Mouse (Mus musculus) MEL (cell line): ENCODE results near the gene Fam32a. TPM values are rescaled to one million over a fixed set of nuclear protein-coding genes. Genes with fewer than 3 reads are reported as not detected.

Experiments
- DNase-seq: peaks from one replicate; pipeline ENCODE4 v3.0.0; 2011; ENCODE audit warnings: low read depth, low spot score
- H3K27ac ChIP-seq: 2 replicates; pipeline ENCODE4 v1.5.1; 2012; ENCODE audit warnings: low read depth, mild to moderate bottlenecking, control low read depth, low read length, moderate library complexity; ENCODE audit not compliant: control insufficient read depth
- H3K27me3 ChIP-seq, 2 experiments: fragments of 150-350 bp in 1 of 2; sonication (generic) in 1 of 2; 2 replicates each; pipeline ENCODE4 v1.6.1; 2012; ENCODE audit warnings: low read length in 2 of 2, mild to moderate bottlenecking in 2 of 2, improper control_type of control experiment in 1 of 2, moderate library complexity in 1 of 2; ENCODE audit not compliant: insufficient read depth in 2 of 2, control insufficient read depth in 1 of 2
- H3K36me3 ChIP-seq, 2 experiments: 2 replicates each; pipeline ENCODE4 v1.6.1; 2012 to 2014; ENCODE audit warnings: low read length in 2 of 2, improper control_type of control experiment in 1 of 2, inconsistent platforms in 1 of 2, mild to moderate bottlenecking in 1 of 2; ENCODE audit not compliant: insufficient read depth in 2 of 2, control insufficient read depth in 1 of 2
- H3K4me1 ChIP-seq, 2 experiments: fragments of 150-350 bp in 1 of 2; sonication (generic) in 1 of 2; 2 replicates each; pipeline ENCODE4 v1.6.1; 2012; ENCODE audit warnings: low read length in 2 of 2, improper control_type of control experiment in 1 of 2, mild to moderate bottlenecking in 1 of 2; ENCODE audit not compliant: insufficient read depth in 2 of 2, control insufficient read depth in 1 of 2
- H3K4me3 ChIP-seq, 2 experiments: fragments of 150-350 bp in 1 of 2; sonication (generic) in 1 of 2; 2 replicates each; pipeline ENCODE4 v1.5.1; 2012; ENCODE audit warnings: low read depth in 2 of 2, low read length in 2 of 2, mild to moderate bottlenecking in 2 of 2, moderate library complexity in 2 of 2, control low read depth in 1 of 2, improper control_type of control experiment in 1 of 2; ENCODE audit not compliant: control insufficient read depth in 1 of 2, insufficient read depth in 1 of 2
- H3K79me2 ChIP-seq: 2 replicates; pipeline ENCODE4 v1.6.1; 2012; ENCODE audit warnings: mild to moderate bottlenecking, low read length, moderate library complexity; ENCODE audit not compliant: control insufficient read depth, poor library complexity, insufficient read depth
- H3K9ac ChIP-seq: 2 replicates; pipeline ENCODE4 v1.6.1; 2012; ENCODE audit warnings: low read depth, mild to moderate bottlenecking, control low read depth, low read length, moderate library complexity; ENCODE audit not compliant: control insufficient read depth, poor library complexity, severe bottlenecking
- H3K9me3 ChIP-seq: fragments of 150-350 bp; sonication (generic); replicated peaks from 2 replicates; pipeline ENCODE4 v1.6.1; 2012; ENCODE audit warnings: mild to moderate bottlenecking, low read length, improper control_type of control experiment, moderate library complexity; ENCODE audit not compliant: insufficient read depth
- BHLHE40 ChIP-seq: IDR thresholded peaks from 2 replicates; pipeline ENCODE4 v1.6.1; 2012; ENCODE audit warnings: low read depth, mild to moderate bottlenecking, inconsistent platforms, low read length, improper control_type of control experiment, borderline replicate concordance
- CHD1 ChIP-seq: IDR thresholded peaks from 2 replicates; pipeline ENCODE4 v1.6.1; 2012; ENCODE audit warnings: low read depth, mild to moderate bottlenecking, inconsistent platforms, low read length, improper control_type of control experiment
- CHD2 ChIP-seq: IDR thresholded peaks from 2 replicates; pipeline ENCODE4 v1.6.1; 2011; ENCODE audit warnings: low read length, improper control_type of control experiment
- ELF1 ChIP-seq: IDR thresholded peaks from 2 replicates; pipeline ENCODE4 v1.6.1; 2014; ENCODE audit warnings: low read depth, mild to moderate bottlenecking, inconsistent platforms, low read length, improper control_type of control experiment, moderate library complexity
- EP300 ChIP-seq, 2 experiments: IDR thresholded peaks; 2 replicates each; pipeline ENCODE4 v1.6.1; 2011; ENCODE audit warnings: improper control_type of control experiment in 2 of 2, low read length in 2 of 2, low read depth in 1 of 2, mild to moderate bottlenecking in 1 of 2
- ETS1 ChIP-seq: IDR thresholded peaks from 2 replicates; pipeline ENCODE4 v1.6.1; 2012; ENCODE audit warnings: low read depth, mild to moderate bottlenecking, inconsistent platforms, low read length, improper control_type of control experiment, moderate library complexity
- GABPA ChIP-seq: IDR thresholded peaks from 2 replicates; pipeline ENCODE4 v1.6.1; 2012; ENCODE audit warnings: low read depth, mild to moderate bottlenecking, inconsistent platforms, low read length, improper control_type of control experiment, moderate library complexity
- GATA1 ChIP-seq: IDR thresholded peaks from 2 replicates; pipeline ENCODE4 v1.6.1; 2011; ENCODE audit warnings: low read depth, low read length, improper control_type of control experiment
- MAFK ChIP-seq: IDR thresholded peaks from 2 replicates; pipeline ENCODE4 v1.6.1; 2011; ENCODE audit warnings: low read depth, mild to moderate bottlenecking, low read length, improper control_type of control experiment, borderline replicate concordance
- MAZ ChIP-seq: IDR thresholded peaks from 2 replicates; pipeline ENCODE4 v1.6.1; 2012; ENCODE audit warnings: low read depth, mild to moderate bottlenecking, inconsistent platforms, low read length, improper control_type of control experiment
- MXI1 ChIP-seq: IDR thresholded peaks from 2 replicates; pipeline ENCODE4 v1.6.1; 2011; ENCODE audit warnings: mild to moderate bottlenecking, low read depth, low read length, improper control_type of control experiment
- MYB ChIP-seq: IDR thresholded peaks from 2 replicates; pipeline ENCODE4 v1.6.1; 2011; ENCODE audit warnings: mild to moderate bottlenecking, low read depth, low read length, improper control_type of control experiment
- NRF1 ChIP-seq: IDR thresholded peaks from 2 replicates; pipeline ENCODE4 v1.6.1; 2014; ENCODE audit warnings: low read depth, mild to moderate bottlenecking, inconsistent platforms, low read length, improper control_type of control experiment, moderate library complexity; ENCODE audit not compliant: poor library complexity, insufficient read depth, severe bottlenecking
- POLR2A ChIP-seq, 2 experiments: IDR thresholded peaks; 2 replicates each; pipeline ENCODE4 v1.6.1; 2011 to 2012; ENCODE audit warnings: low read length in 2 of 2, mild to moderate bottlenecking in 2 of 2, control low read depth in 1 of 2, improper control_type of control experiment in 1 of 2, low read depth in 1 of 2, moderate library complexity in 1 of 2; ENCODE audit not compliant: control insufficient read depth in 1 of 2, insufficient read depth in 1 of 2, poor library complexity in 1 of 2
- POLR2AphosphoS5 ChIP-seq: IDR thresholded peaks from 2 replicates; pipeline ENCODE4 v1.6.1; 2012; ENCODE audit warnings: low read depth, borderline replicate concordance, mild to moderate bottlenecking, inconsistent platforms, low read length, moderate library complexity, mixed read lengths
- RAD21 ChIP-seq: IDR thresholded peaks from 2 replicates; pipeline ENCODE4 v1.6.1; 2011; ENCODE audit warnings: mild to moderate bottlenecking, low read depth, low read length, improper control_type of control experiment
- RCOR1 ChIP-seq: IDR thresholded peaks from 2 replicates; pipeline ENCODE4 v1.6.1; 2012; ENCODE audit warnings: low read depth, mild to moderate bottlenecking, inconsistent platforms, low read length, improper control_type of control experiment
- SIN3A ChIP-seq: IDR thresholded peaks from 2 replicates; pipeline ENCODE4 v1.6.1; 2012; ENCODE audit warnings: low read length, improper control_type of control experiment, inconsistent platforms
- SMC3 ChIP-seq: IDR thresholded peaks from 2 replicates; pipeline ENCODE4 v1.6.1; 2011; ENCODE audit warnings: low read depth, low read length, improper control_type of control experiment
- TAL1 ChIP-seq: IDR thresholded peaks from 2 replicates; pipeline ENCODE4 v1.6.1; 2012; ENCODE audit warnings: mild to moderate bottlenecking, inconsistent platforms, low read length, moderate library complexity, mixed read lengths
- TBP ChIP-seq: IDR thresholded peaks from 2 replicates; pipeline ENCODE4 v1.8.0; 2011; ENCODE audit warnings: low read depth, low read length, improper control_type of control experiment
- USF1 ChIP-seq: IDR thresholded peaks from 2 replicates; pipeline ENCODE4 v1.6.1; 2014; ENCODE audit warnings: low read depth, mild to moderate bottlenecking, inconsistent platforms, low read length, improper control_type of control experiment, moderate library complexity
- ZC3H11A ChIP-seq: IDR thresholded peaks from 2 replicates; pipeline ENCODE4 v1.6.1; 2012; ENCODE audit warnings: low read depth, mild to moderate bottlenecking, inconsistent platforms, low read length, improper control_type of control experiment
- polyA plus RNA-seq, 2 experiments: library from polyadenylated mRNA; stranded (reverse) in 1 of 2; unstranded in 1 of 2; fragments of >175 nt in 1 of 2; fragments of >200 nt in 1 of 2; gene quantifications; 2 replicates each; pipeline versions ENCODE4 v1.2.1 to v1.2.4; 2012; ENCODE audit warnings: low replicate concordance in 2 of 2, low read depth in 1 of 2; ENCODE audit not compliant: insufficient read length in 2 of 2, insufficient read depth in 1 of 2, missing spikeins in 1 of 2
- total RNA-seq: library from RNA; depleted of rRNA; stranded (reverse); fragments of 300-350 nt; gene quantifications from 2 replicates; pipeline ENCODE4 v1.2.3, GENCODE M21; 2012

Fam32a gene
- total and polyA plus RNA-seq, 3 experiments, result 45.5 to 45.9 TPM; not detected in 1

DNA sequence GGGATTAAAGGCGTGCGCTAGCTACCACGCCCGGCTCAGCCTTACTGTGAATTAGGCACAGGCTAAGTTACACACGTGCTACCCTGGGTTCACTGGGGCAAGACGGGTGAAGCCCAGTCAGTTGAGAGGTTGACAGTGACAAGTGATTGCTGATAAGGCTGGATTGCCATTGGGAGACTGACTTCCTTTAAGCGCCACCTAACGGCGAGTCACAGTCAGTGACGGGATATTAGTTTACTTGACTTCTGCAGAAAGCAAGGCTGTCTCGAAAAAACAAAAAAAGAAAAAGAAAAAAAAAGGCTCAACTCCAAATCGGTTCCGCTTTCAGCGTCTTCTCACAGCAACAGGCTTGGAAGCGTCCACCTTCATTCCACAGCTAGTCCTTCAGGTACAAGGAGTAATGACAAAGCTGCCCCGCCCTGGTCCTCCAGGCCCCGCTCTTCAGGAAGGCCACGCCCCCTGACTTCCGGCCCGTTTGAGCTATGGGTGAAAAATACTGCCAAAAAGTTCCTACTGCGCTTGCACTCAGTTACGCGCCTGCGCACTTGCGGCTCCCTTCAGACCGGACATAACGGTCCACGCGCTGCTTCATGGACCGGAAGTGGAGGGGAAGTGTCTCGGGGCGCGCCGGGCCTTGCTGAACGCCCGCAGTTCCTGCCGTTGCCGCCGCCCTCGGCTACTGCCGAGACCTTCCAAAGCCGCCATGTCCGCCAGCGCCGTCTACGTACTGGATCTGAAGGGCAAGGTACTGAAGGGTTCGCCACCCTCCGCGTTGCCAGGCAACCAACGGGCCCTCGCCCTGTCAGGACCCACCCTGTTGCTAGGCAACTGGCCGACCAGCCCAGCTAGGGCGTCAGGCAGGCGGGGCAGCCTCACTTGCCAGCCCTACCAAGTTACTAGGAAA is 20.2 kb downstream of the Fam32a start, which contains the start of gene Ap1m1 (continued):
- TF ChIP-seq POLR2AphosphoS5, result no peak; the same call in 1 of the 2 replicates
- peak; percentile 44 for TF ChIP-seq SMC3
- TF ChIP-seq POLR2A (IDR thresholded peaks at IDR 0.05; ENCODE audit: control insufficient read depth in 1 of 2, insufficient read depth in 1 of 2, low read depth in 1 of 2, low read length in 2 of 2, poor library complexity in 1 of 2), result peak; percentile 63 to 78; a peak in 3 of 4 replicates
- TF ChIP-seq TAL1, result no peak
- TF ChIP-seq MXI1, result peak; percentile 98
- no peak for TF ChIP-seq MAFK
- TF ChIP-seq NRF1, result peak; percentile 82
- TF ChIP-seq ETS1, result peak; percentile 86

DNA sequence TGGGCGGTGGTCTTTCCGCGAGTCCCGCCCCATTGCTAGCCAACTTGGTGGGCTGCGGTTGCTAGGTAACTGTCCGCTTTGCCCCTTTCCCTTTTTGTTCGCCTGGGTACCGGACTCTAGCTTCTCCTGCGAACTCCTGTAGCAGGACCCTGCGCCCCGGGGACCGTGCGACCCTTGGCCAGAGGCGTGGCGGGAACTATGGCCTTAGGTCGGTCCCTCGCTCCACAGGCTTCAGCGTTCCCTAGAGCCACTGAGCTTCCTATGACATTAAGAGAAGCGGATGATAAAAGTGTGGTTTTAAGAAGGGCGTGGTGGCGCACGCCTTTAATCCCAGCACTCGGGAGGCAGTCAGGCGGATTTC is 20.9 kb downstream of the Fam32a start:
- DNase-seq, result no peak
- Histone ChIP-seq H3K9ac (peak overlapping the region; percentile 87), H3K4me3 (peak overlapping the region; percentile 51 to 87), H3K27me3 (no peaks in the 10 kb centered on the region), H3K4me1 (peaks cover 0 to 13% of the 10 kb centered on the region in 2 experiments; a peak in 2 of 4 replicates), H3K36me3 (peaks cover 0 to 8% of the 10 kb centered on the region in 2 experiments; a peak in 2 of 4 replicates), H3K27ac (peak overlapping the region; percentile 95), H3K79me2 (peaks cover 18% of the 10 kb centered on the region), H3K9me3 (no peaks in the 10 kb centered on the region)
- TF ChIP-seq MYB, result no peak
- TF ChIP-seq CHD1, result no peak
- TF ChIP-seq USF1, result no peak
- no peak for TF ChIP-seq ETS1
- TF ChIP-seq POLR2A (IDR thresholded peaks at IDR 0.05; ENCODE audit: control insufficient read depth in 1 of 2, insufficient read depth in 1 of 2, low read depth in 1 of 2, low read length in 2 of 2, poor library complexity in 1 of 2), result no peak; a peak in 1 of 4 replicates
- no peak for TF ChIP-seq ZC3H11A
- no peak for TF ChIP-seq GABPA
- TF ChIP-seq POLR2AphosphoS5, result no peak

DNA sequence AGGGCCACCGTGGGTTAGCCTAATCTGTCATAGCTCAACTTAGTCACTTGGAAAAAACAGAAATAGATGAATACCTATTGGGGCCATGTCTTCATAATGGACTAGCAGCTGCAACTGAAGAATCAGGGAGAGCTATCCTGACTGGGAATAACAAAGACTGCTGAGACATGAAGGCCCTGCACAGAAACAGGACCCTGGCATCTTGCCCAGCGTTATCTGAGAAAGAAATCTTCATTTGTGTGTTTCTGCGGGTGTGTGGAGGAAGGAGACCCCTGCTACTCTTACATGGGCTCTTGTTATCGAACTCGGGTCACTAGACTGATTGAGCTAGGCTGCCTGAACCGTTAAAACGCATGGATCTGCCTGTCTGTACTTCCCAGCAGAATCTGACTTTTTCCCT is 21.4 kb downstream of the Fam32a start:
- no peaks in the 10 kb centered on the region for H3K27me3 ChIP-seq
- peak overlapping the region; percentile 87 for H3K9ac ChIP-seq
- H3K9me3 ChIP-seq, result no peaks in the 10 kb centered on the region
- peaks cover 0 to 8% of the 10 kb centered on the region in 2 experiments; a peak in 2 of 4 replicates for H3K36me3 ChIP-seq
- peak overlapping the region; percentile 51 to 87 for H3K4me3 ChIP-seq
- peaks cover 0 to 13% of the 10 kb centered on the region in 2 experiments; a peak in 2 of 4 replicates for H3K4me1 ChIP-seq
- peaks cover 18% of the 10 kb centered on the region for H3K79me2 ChIP-seq
- DNase-seq, result peak; percentile 69
- peak; percentile 41; the same call in 1 of the 2 replicates for TF ChIP-seq ETS1
- peak; percentile 37 to 39; a peak in 2 of 4 replicates for TF ChIP-seq EP300 (IDR thresholded peaks at IDR 0.05; ENCODE audit: low read depth in 1 of 2, low read length in 2 of 2)
- peak; percentile 60 for TF ChIP-seq GATA1
- TF ChIP-seq SIN3A, result peak; percentile 50
- no peak for TF ChIP-seq ZC3H11A
- TF ChIP-seq CHD2, result no peak
- TF ChIP-seq TBP, result no peak
- no peak for TF ChIP-seq POLR2A (IDR thresholded peaks at IDR 0.05; ENCODE audit: control insufficient read depth in 1 of 2, insufficient read depth in 1 of 2, low read depth in 1 of 2, low read length in 2 of 2, poor library complexity in 1 of 2)
- no peak for TF ChIP-seq BHLHE40
- peak; percentile 50; the same call in 1 of the 2 replicates for TF ChIP-seq MXI1
- no peak for TF ChIP-seq MAZ
- 0 out of 2 replicates have a peak, but pooled peaks have one; percentile 32 for TF ChIP-seq RCOR1
- TF ChIP-seq RAD21, result no peak
- no peak for TF ChIP-seq GABPA
- no peak for TF ChIP-seq ELF1
- TF ChIP-seq, all 39 proteins: peak for 6
- peak overlapping the region; percentile 95 for H3K27ac ChIP-seq
